Comparison of ENCODE assay signal across 8 mouse cellular contexts in genomic region chr2:153529931-153530766, GRCm38 (mm10). TPM values are rescaled to one million over a fixed set of nuclear protein-coding genes. Genes with fewer than 3 reads are reported as not detected.
DNase-seq lines count a peak whose midpoint lies in the region; ATAC-seq and TF ChIP-seq lines count a peak whose summit lies in the region.

Gene Nol4l (minus strand): TSS chr2:153529971.

- H3K4me2 ChIP-seq in limb, embryonic 12.5 days = peak within 1 kb of the TSS; percentile 100
- H3K4me2 ChIP-seq in midbrain, postnatal 0 days (ENCODE audit: low read depth, low read length, poor library complexity, severe bottlenecking) = peak within 1 kb of the TSS; percentile 95

- CTCF ChIA-PET in Patski (lab: Charles Lee) = no interaction called here

- peak within 1 kb of the TSS; percentile 50 for H3K4me3 ChIP-seq in kidney, adult 2 months (ENCODE audit: insufficient read depth, low read depth, low read length)
- peak within 1 kb of the TSS; percentile 82 for H3K4me3 ChIP-seq in hindbrain, embryonic 10.5 days
- peak within 1 kb of the TSS; percentile 70 for H3K4me3 ChIP-seq in limb, embryonic 12.5 days (replicated peaks)
- H3K4me3 ChIP-seq in midbrain, postnatal 0 days (ENCODE audit: low read depth, low read length) = peak within 1 kb of the TSS; percentile 95

- 5% methylated on average over 65 of the region's 86 CpGs for WGBS in kidney, adult 2 months
- WGBS in hindbrain, embryonic 10.5 days = 5% methylated on average over 69 of the region's 86 CpGs
- 1% methylated on average over 60 of the region's 86 CpGs for WGBS in limb, embryonic 12.5 days
- WGBS in midbrain, postnatal 0 days = 3% methylated on average over 22 of the region's 86 CpGs

- no peaks in the 10 kb centered on the region for H3K4me1 ChIP-seq in kidney, adult 2 months (ENCODE audit: control insufficient read depth, insufficient read depth, low read length)
- H3K4me1 ChIP-seq in hindbrain, embryonic 10.5 days (replicated peaks) = peaks cover 54% of the 10 kb centered on the region
- peaks cover 36% of the 10 kb centered on the region for H3K4me1 ChIP-seq in limb, embryonic 12.5 days (replicated peaks)
- no peaks in the 10 kb centered on the region for H3K4me1 ChIP-seq in midbrain, postnatal 0 days (ENCODE audit: insufficient read depth, low read length)

- no peak for DNase-seq in kidney, adult 2 months
- DNase-seq in kidney, adult 11 months = no peak
- no peak for DNase-seq in Patski (ENCODE audit: low read depth, low spot score)
- DNase-seq in embryo, embryonic 10.5 days (ENCODE audit: low spot score) = peak; percentile 43
- DNase-seq in hindbrain, embryonic 10.5 days (ENCODE audit: low spot score) = peak; percentile 55
- DNase-seq in midbrain, postnatal 0 days (ENCODE audit: low spot score) = no peak
- DNase-seq in frontal cortex, postnatal 36 days (ENCODE audit: low spot score in 2 of 2) = no peak

- no peak for TF ChIP-seq POLR2A in kidney, adult 2 months (IDR thresholded peaks at IDR 0.05; ENCODE audit: low read depth, low read length)

- no peaks in the 10 kb centered on the region for H3K9me3 ChIP-seq in hindbrain, embryonic 10.5 days
- no peaks in the 10 kb centered on the region for H3K9me3 ChIP-seq in limb, embryonic 12.5 days
- H3K9me3 ChIP-seq in midbrain, postnatal 0 days (ENCODE audit: low read length) = no peaks in the 10 kb centered on the region

- in situ Hi-C loops in Patski (cut with MboI; ENCODE audit: low pct_unique_long_range_greater_than_20kb) = loop anchor here (5.0 kb wide), 2 partner anchors 47 to 48 kb away; no protein-coding TSS in a partner anchor

- peak within 1 kb of the TSS; percentile 66 for H3K9ac ChIP-seq in limb, embryonic 12.5 days (replicated peaks)
- peak within 1 kb of the TSS; percentile 98 for H3K9ac ChIP-seq in midbrain, postnatal 0 days (replicated peaks; ENCODE audit: low read length, poor library complexity, severe bottlenecking)

- no peaks in the 10 kb centered on the region for H3K36me3 ChIP-seq in kidney, adult 2 months (ENCODE audit: control insufficient read depth, insufficient read depth, low read length)
- H3K36me3 ChIP-seq in hindbrain, embryonic 10.5 days = no peaks in the 10 kb centered on the region
- no peaks in the 10 kb centered on the region for H3K36me3 ChIP-seq in limb, embryonic 12.5 days
- H3K36me3 ChIP-seq in midbrain, postnatal 0 days (ENCODE audit: insufficient read depth, low read length) = no peaks in the 10 kb centered on the region

- no peak for TF ChIP-seq CTCF in kidney, adult 2 months (conservative IDR thresholded peaks at IDR 0.05; ENCODE audit: insufficient read depth, insufficient read length, low read depth, low read length)
- no peak for TF ChIP-seq CTCF in Patski (IDR thresholded peaks at IDR 0.05)
- no peak for TF ChIP-seq CTCF in midbrain, postnatal 0 days (IDR thresholded peaks at IDR 0.05)

- no peak within 1 kb of the TSS for H3K27ac ChIP-seq in kidney, adult 2 months (ENCODE audit: insufficient read depth, low read depth, low read length)
- H3K27ac ChIP-seq in hindbrain, embryonic 10.5 days = peak within 1 kb of the TSS; percentile 97
- H3K27ac ChIP-seq in limb, embryonic 12.5 days = no peak within 1 kb of the TSS
- peak within 1 kb of the TSS; percentile 79 for H3K27ac ChIP-seq in midbrain, postnatal 0 days (ENCODE audit: low read depth, low read length)

- ATAC-seq in Patski = peak; percentile 18
- peak; percentile 20; the same call in 1 of the 2 replicates for ATAC-seq in limb, embryonic 12.5 days (ENCODE audit: insufficient number of reproducible peaks, insufficient read depth, low FRiP score, low TSS enrichment, low read depth)
- ATAC-seq in midbrain, postnatal 0 days (ENCODE audit: low FRiP score) = peak; percentile 12; the same call in 1 of the 2 replicates

- 0 out of 2 replicates have a peak, but pooled peaks cover 2% of the 10 kb centered on the region for H3K27me3 ChIP-seq in kidney, adult 2 months (replicated peaks; ENCODE audit: control insufficient read depth, insufficient read depth, low read length)
- peaks cover 14% of the 10 kb centered on the region for H3K27me3 ChIP-seq in Patski
- H3K27me3 ChIP-seq in hindbrain, embryonic 10.5 days (ENCODE audit: insufficient read depth, poor library complexity, severe bottlenecking) = peaks cover 57% of the 10 kb centered on the region
- H3K27me3 ChIP-seq in limb, embryonic 12.5 days = peaks cover 74% of the 10 kb centered on the region
- no peaks in the 10 kb centered on the region for H3K27me3 ChIP-seq in midbrain, postnatal 0 days (ENCODE audit: insufficient read depth, low read length)

- POLR2A ChIA-PET in Patski (lab: Charles Lee) = interaction anchor here (0.8 kb wide), 1 partner anchor 42 kb away, joined by 3 read pairs; no protein-coding TSS in a partner anchor

RNA-seq across cellular contexts. Expression of gene Nol4l, which starts in this region (rescaled TPM):
- polyA plus RNA-seq in kidney, adult 2 months (2012; rRNA removed) = 11.9 and 14.5 TPM in 2 replicates
- polyA plus RNA-seq in Patski (2021) = 17.8 TPM
- polyA plus RNA-seq in hindbrain, embryonic 10.5 days (2016; fragmentation: Nextera tagmentation; extraction: Ambion mirVana) = 19.1 and 23.3 TPM in 2 replicates
- polyA plus RNA-seq in limb, embryonic 12.5 days (2016; fragmentation: Nextera tagmentation; extraction: Ambion mirVana) = 12.5 and 12.6 TPM in 2 replicates
- 73.1 and 97.7 TPM in 2 replicates for total RNA-seq in midbrain, postnatal 0 days (2014; rRNA removed)
- 24.4 and 26.4 TPM in 2 replicates for polyA plus RNA-seq in midbrain, postnatal 0 days (2015; fragmentation: Nextera tagmentation; extraction: Ambion mirVana)

Comparison
In these comparisons a context has a peak if more than half of its experiments do, and no peak if none do; other contexts are left out.
1. DNase-seq: peak in embryo, embryonic 10.5 days (single experiment) and hindbrain, embryonic 10.5 days (single experiment); none in kidney, adult 2 months (single experiment), kidney, adult 11 months (single experiment), Patski (single experiment), midbrain, postnatal 0 days (single experiment) and frontal cortex, postnatal 36 days (0 of 2).
2. H3K27ac ChIP-seq: peak in hindbrain, embryonic 10.5 days (single experiment) and midbrain, postnatal 0 days (single experiment); none in kidney, adult 2 months (single experiment) and limb, embryonic 12.5 days (single experiment).
3. Peak in every context shown above with its lines, with median percentiles within 50 percentile points of each other: H3K4me3 ChIP-seq and ATAC-seq.